Comparison of ENCODE assay signal across 16 mouse cellular contexts in the genomic region with DNA sequence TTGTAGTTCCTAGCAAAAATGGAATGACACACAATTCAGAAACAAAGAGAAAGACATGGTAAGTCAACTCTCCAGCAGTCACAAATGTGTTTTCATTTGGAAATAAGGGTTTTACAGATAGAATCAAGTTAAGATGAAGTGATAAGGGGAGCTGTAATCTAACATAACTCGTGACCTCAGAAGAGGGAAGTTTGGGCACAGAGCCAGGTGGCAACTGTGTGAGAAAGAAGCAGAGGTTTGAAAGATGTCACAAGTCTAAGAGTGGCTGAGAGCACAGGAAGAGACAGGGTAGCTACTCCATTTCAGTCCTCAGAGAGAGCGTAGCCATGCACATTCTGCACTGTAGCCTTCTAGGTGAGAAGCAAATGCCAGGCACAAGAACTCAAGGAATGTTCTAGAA.
DNase-seq lines count a peak whose midpoint lies in the region.
"Had no signal": no experiment of that assay in that cellular context is flagged by ENCODE, and none has a peak within 500 bp of the region (broad histone marks: within the 10 kb centered on the region; RNA-seq: fewer than 3 reads in every experiment).

No protein-coding gene starts in this region.

- H3K9me3 ChIP-seq in embryonic facial prominence, embryonic 10.5 days, result no peaks in the 10 kb centered on the region

- peak; percentile 79 for DNase-seq in heart, adult 11 months
- no peak for DNase-seq in heart, postnatal 4 days
- peak; percentile 18 for DNase-seq in retina, postnatal 1 day
- DNase-seq in retina, embryonic 14.5 days (ENCODE audit: low spot score), result no peak
- DNase-seq in thymus, adult 18-20 months, result peak; percentile 12 to 33
- no peak for DNase-seq in layer of hippocampus, adult 8-10 months (ENCODE audit: low spot score in 2 of 2)
- no peak for DNase-seq in natural killer cell, adult 2 months (ENCODE audit: low spot score in 2 of 2)
- DNase-seq in embryonic facial prominence, embryonic 10.5 days (ENCODE audit: low spot score), result no peak
- DNase-seq: forebrain, postnatal 0 days; heart, postnatal 36 days; kidney, adult 18-20 months; right cerebral cortex, adult 18-20 months had no signal

- H3K36me3 ChIP-seq in embryonic facial prominence, embryonic 10.5 days (replicated peaks), result no peaks in the 10 kb centered on the region

- no peak overlapping the region for H3K27ac ChIP-seq in embryonic facial prominence, embryonic 10.5 days (replicated peaks)
- H3K27ac ChIP-seq: hindbrain, postnatal 0 days; left cerebral cortex, adult 2 months had no signal

- WGBS in embryonic facial prominence, embryonic 10.5 days, result 78% methylated on average over 2 of the region's 2 CpGs

- H3K27me3 ChIP-seq in embryonic facial prominence, embryonic 10.5 days (replicated peaks; ENCODE audit: low read depth, poor library complexity, severe bottlenecking), result no peaks in the 10 kb centered on the region
- H3K27me3 ChIP-seq: Patski had no signal

- peaks cover 33% of the 10 kb centered on the region for H3K4me1 ChIP-seq in embryonic facial prominence, embryonic 10.5 days

- no peak overlapping the region for H3K4me3 ChIP-seq in embryonic facial prominence, embryonic 10.5 days
- H3K4me3 ChIP-seq: erythroblast, embryonic 14.5 days; left cerebral cortex, adult 2 months had no signal

Comparison
In these comparisons a context has a peak if more than half of its experiments do, and no peak if none do; other contexts are left out.
1. DNase-seq: peak in heart, adult 11 months (single experiment), retina, postnatal 1 day (single experiment) and thymus, adult 18-20 months (2 of 2); none in heart, postnatal 4 days (single experiment), retina, embryonic 14.5 days (single experiment), layer of hippocampus, adult 8-10 months (0 of 2), natural killer cell, adult 2 months (0 of 2) and embryonic facial prominence, embryonic 10.5 days (single experiment).